Comparison of ENCODE assay signal across 24 mouse cellular contexts in the genomic region with DNA sequence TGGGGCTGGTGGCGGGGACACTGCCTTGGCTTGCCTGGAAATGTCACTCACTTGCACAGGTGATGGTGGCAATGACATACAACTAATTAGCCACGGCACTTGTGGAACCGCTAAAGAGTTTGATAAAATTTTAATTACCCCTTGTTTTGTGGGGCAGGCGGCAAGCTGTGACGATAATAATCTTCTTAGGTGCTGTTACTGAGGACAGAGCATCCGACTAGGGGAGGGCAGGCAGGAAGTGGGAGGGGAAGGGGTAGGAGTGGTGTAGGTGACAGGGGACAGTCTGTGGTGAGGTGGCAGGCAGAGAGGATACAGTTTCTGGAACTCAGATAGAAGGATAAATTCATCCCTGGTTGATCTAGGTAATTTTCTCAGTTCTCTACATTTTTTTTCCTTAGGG. TPM values are rescaled to one million over a fixed set of nuclear protein-coding genes. Genes with fewer than 3 reads are reported as not detected.
DNase-seq lines count a peak whose midpoint lies in the region; ATAC-seq lines count a peak whose summit lies in the region.
"Had no signal": no experiment of that assay in that cellular context is flagged by ENCODE, and none has a peak within 500 bp of the region (broad histone marks: within the 10 kb centered on the region; RNA-seq: fewer than 3 reads in every experiment).

No protein-coding gene starts in this region.

- peak; percentile 99 for ATAC-seq in inflammation-experienced regulatory T-cells, adult 6 months
- ATAC-seq: hindbrain, postnatal 0 days; midbrain, embryonic 16.5 days had no signal

- DNase-seq in thymus, postnatal 0 days (ENCODE audit: low spot score): peak; percentile 61
- DNase-seq in thymus, adult 18-20 months: no peak
- peak; percentile 50 for DNase-seq in thymus, postnatal 14 days
- no peak for DNase-seq in frontal cortex, adult 2 months (ENCODE audit: extremely low spot score in 1 of 2, low spot score in 1 of 2)
- DNase-seq in gastrocnemius, adult 8-10 months (ENCODE audit: low spot score in 2 of 2): no peak
- no peak for DNase-seq in cerebellum, postnatal 36 days
- DNase-seq: adrenal gland, postnatal 25 days; B cell, adult 2 months; cerebellum, adult 11 months; cerebellum, postnatal 10 days; heart, postnatal 4 days; kidney, adult 18-20 months; liver; right cerebral cortex, adult 18-20 months; right cerebral cortex, postnatal 4 days had no signal

RNA-seq across cellular contexts. Expression of a gene that starts 9.4 kb away (rescaled TPM):
- polyA plus RNA-seq in thymus, postnatal 0 days (2015; fragmentation: Nextera tagmentation; extraction: Ambion mirVana): 1.9 and 2.3 TPM in 2 replicates
- 10 to 100 TPM; 19.0 to 23.8 (median 22.1) TPM for polyA plus RNA-seq in inflammation-experienced regulatory T-cells, adult 6 months (2017; shearing (Covaris generic))
- polyA plus RNA-seq in frontal cortex, adult 2 months (2012; rRNA removed): 15.8 and 15.9 TPM in 2 replicates
- 10 to 100 TPM; 33.3 to 41.9 (median 35.3) TPM for total RNA-seq in gastrocnemius, adult 8-10 months (2022)

RNA-seq across cellular contexts. Expression of a gene that starts 10.2 kb away (rescaled TPM):
- not detected in 2 replicates for polyA plus RNA-seq in thymus, postnatal 0 days (2015; fragmentation: Nextera tagmentation; extraction: Ambion mirVana)
- polyA plus RNA-seq in inflammation-experienced regulatory T-cells, adult 6 months (2017; shearing (Covaris generic)): 1 to 10 TPM in 1 of 3 experiments, under 1 TPM in 2; 0.40 to 1.5 (median 0.50) TPM
- polyA plus RNA-seq in frontal cortex, adult 2 months (2012; rRNA removed): 2.6 and 3.5 TPM in 2 replicates
- total RNA-seq in gastrocnemius, adult 8-10 months (2022): 1 to 10 TPM; 1.9 to 3.2 (median 2.6) TPM
- total RNA-seq: layer of hippocampus, postnatal 10 days had no signal
- polyA plus RNA-seq: embryonic facial prominence, embryonic 11.5 days; forebrain, embryonic 10.5 days; hindbrain, postnatal 0 days; liver, embryonic 15.5 days; macrophage; midbrain, embryonic 16.5 days; myocyte had no signal

RNA-seq across cellular contexts. Expression of a gene that starts 16.7 kb away (rescaled TPM):
- 26.4 and 30.8 TPM in 2 replicates for polyA plus RNA-seq in thymus, postnatal 0 days (2015; fragmentation: Nextera tagmentation; extraction: Ambion mirVana)
- 10 to 100 TPM in 1 of 3 experiments, 1 to 10 TPM in 2; 1.2 to 14.7 (median 2.5) TPM for polyA plus RNA-seq in inflammation-experienced regulatory T-cells, adult 6 months (2017; shearing (Covaris generic))
- 30.8 and 42.7 TPM in 2 replicates for polyA plus RNA-seq in frontal cortex, adult 2 months (2012; rRNA removed)
- total RNA-seq in gastrocnemius, adult 8-10 months (2022): 10 to 100 TPM; 30.2 to 33.5 (median 32.0) TPM

RNA-seq across cellular contexts. Expression of a gene that starts 46.9 kb away (rescaled TPM):
- 23.4 and 29.9 TPM in 2 replicates for polyA plus RNA-seq in thymus, postnatal 0 days (2015; fragmentation: Nextera tagmentation; extraction: Ambion mirVana)
- 10 to 100 TPM; 24.0 to 29.1 (median 26.9) TPM for polyA plus RNA-seq in inflammation-experienced regulatory T-cells, adult 6 months (2017; shearing (Covaris generic))
- polyA plus RNA-seq in frontal cortex, adult 2 months (2012; rRNA removed): 15.0 TPM in 2 replicates
- total RNA-seq in gastrocnemius, adult 8-10 months (2022): under 1 TPM; 0.32 to 0.92 (median 0.54) TPM

Comparison
In these comparisons a context has a peak if more than half of its experiments do, and no peak if none do; other contexts are left out.
1. DNase-seq: peak in thymus, postnatal 0 days (single experiment) and thymus, postnatal 14 days (single experiment); none in thymus, adult 18-20 months (0 of 2), frontal cortex, adult 2 months (0 of 2), gastrocnemius, adult 8-10 months (0 of 2) and cerebellum, postnatal 36 days (0 of 2).